Mouse (Mus musculus): ENCODE measurements around the gene Tedc2.

DNA sequence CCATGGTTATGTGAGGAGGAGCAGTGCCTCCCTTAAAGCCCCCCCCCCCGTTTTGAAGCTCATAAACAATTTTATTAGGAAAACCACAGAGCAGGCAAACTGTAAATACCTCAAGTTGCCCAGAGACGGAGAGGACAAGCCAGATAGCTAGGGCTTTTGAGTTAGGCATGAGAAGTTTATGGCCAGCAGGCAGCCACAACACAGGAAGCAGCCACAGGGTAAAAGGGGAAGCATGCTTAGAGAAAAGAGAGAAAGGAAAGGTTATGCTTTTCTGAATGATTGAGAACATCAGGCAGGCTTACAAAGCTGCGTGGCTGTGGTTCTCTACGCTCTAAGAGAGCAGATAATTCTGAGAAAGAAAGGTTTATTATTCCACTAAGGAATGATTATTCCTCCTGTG lies 39.9 kb upstream of the Tedc2 start:
- no peak for TF ChIP-seq CTCF (IDR thresholded peaks at IDR 0.05)
- no peak for TF ChIP-seq POLR2A (IDR thresholded peaks at IDR 0.05; ENCODE audit: insufficient read depth, low read depth, low read length)
